Mouse (Mus musculus) E14TG2a.4 (cell line): ENCODE results near the gene Kmt2b.

Experiments
- CTCF ChIP-seq: conservative IDR thresholded peaks from 2 replicates; pipeline ENCODE4 v1.5.1; 2014; ENCODE audit warnings: low read length
- NANOG ChIP-seq: IDR thresholded peaks from 2 replicates; pipeline ENCODE4 v1.6.1; 2014; ENCODE audit warnings: borderline replicate concordance, low read length, mixed read lengths
- POU5F1 ChIP-seq: IDR thresholded peaks from 2 replicates; pipeline ENCODE4 v1.6.1; 2014; ENCODE audit warnings: low read length, borderline replicate concordance

DNA sequence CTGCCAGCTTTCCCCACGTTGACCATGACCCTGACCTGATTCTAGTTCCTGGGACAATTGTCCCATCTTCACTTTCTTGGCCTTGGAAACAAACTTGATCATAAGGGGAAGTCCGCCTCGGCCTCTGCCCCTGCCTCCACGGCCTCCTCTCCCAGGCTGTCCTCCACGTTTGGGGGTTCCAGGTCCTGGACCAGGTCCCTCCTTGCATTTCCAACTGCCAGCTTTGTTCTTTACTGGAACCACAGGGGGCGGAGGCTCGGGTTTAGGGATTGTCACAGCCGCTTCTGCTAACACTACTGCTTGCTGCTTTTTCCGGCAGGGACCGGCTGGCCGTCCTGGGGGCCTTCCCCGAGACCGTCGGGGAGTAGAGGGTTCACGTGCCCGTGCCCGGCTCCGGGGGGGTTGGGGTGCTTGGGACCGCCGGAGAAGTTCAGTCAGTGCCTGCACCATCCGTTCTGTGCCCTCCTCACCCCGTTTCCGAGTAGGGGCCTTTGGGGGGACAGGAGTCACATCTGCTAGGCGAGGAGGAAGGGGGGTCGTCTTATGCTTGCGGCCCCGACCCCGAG is 2.0 kb downstream of the Kmt2b start:
- no peak for TF ChIP-seq NANOG
- TF ChIP-seq CTCF: no peak
- TF ChIP-seq POU5F1: no peak
